Mouse (Mus musculus) midbrain, embryonic 11.5 days (tissue): Measurements from ENCODE around the gene Eid1. TPM values are rescaled to one million over a fixed set of nuclear protein-coding genes. Genes with fewer than 3 reads are reported as not detected.

Experiments used
- ATAC-seq: fragments of 200-750 bp; cut with Nextera tagmentation; 2 replicates; pipeline ENCODE4 v1.8.0; 2017; ENCODE audit warnings: moderate TSS enrichment, moderate library complexity; ENCODE audit not compliant: low FRiP score
- DNase-seq: peaks from one replicate; pipeline ENCODE4 v3.0.0; 2015; ENCODE audit warnings: low spot score; ENCODE audit errors: missing footprints
- H3K27ac ChIP-seq: fragments of 300-500 bp; sonication (generic); 2 replicates; pipeline ENCODE4 v1.5.1; 2014; ENCODE audit warnings: low read depth, low read length
- H3K27me3 ChIP-seq: fragments of 300-500 bp; sonication (generic); 2 replicates; pipeline ENCODE4 v1.6.1; 2014; ENCODE audit warnings: mild to moderate bottlenecking, low read length, moderate library complexity, mixed read lengths; ENCODE audit not compliant: control insufficient read depth, insufficient read depth
- H3K36me3 ChIP-seq: fragments of 300-500 bp; sonication (generic); 2 replicates; pipeline ENCODE4 v1.6.1; 2014; ENCODE audit warnings: mild to moderate bottlenecking, low read length, moderate library complexity, mixed read lengths; ENCODE audit not compliant: control insufficient read depth, insufficient read depth
- H3K4me1 ChIP-seq: fragments of 300-500 bp; sonication (generic); 2 replicates; pipeline ENCODE4 v1.6.1; 2014; ENCODE audit warnings: low read length; ENCODE audit not compliant: control insufficient read depth, insufficient read depth
- H3K4me2 ChIP-seq: fragments of 300-500 bp; sonication (generic); 2 replicates; pipeline ENCODE4 v1.6.1; 2014; ENCODE audit warnings: mild to moderate bottlenecking, moderate library complexity
- H3K4me3 ChIP-seq: fragments of 300-500 bp; sonication (generic); 2 replicates; pipeline ENCODE4 v1.5.1; 2014; ENCODE audit warnings: low read depth, low read length
- H3K9ac ChIP-seq: fragments of 300-500 bp; sonication (generic); 2 replicates; pipeline ENCODE4 v1.6.1; 2014; ENCODE audit warnings: low read length
- H3K9me3 ChIP-seq: fragments of 300-500 bp; sonication (generic); 2 replicates; pipeline ENCODE4 v1.6.1; 2016; ENCODE audit warnings: low read length; ENCODE audit not compliant: control insufficient read depth
- WGBS: fragments of 180-500 bp; shearing (Covaris S2); extraction: QIAGEN DNeasy Blood & Tissue Kit; methylation state at CpG from one replicate; pipeline ENCODE4 v1.1.7; 2014; 5-methylcytosine and 5-hydroxymethylcytosine counted together
- polyA plus RNA-seq: library from polyadenylated mRNA; unstranded; fragments of >200 nt; fragmentation: Nextera tagmentation; extraction: Ambion mirVana; gene quantifications from 2 replicates; pipeline ENCODE4 v1.2.1, GENCODE M21; 2014

Gene Eid1
- polyA plus RNA-seq, 1 experiment from 2014 or later, result 281 TPM

- 86% methylated on average over 5 of the region's 5 CpGs for WGBS
- Histone ChIP-seq H3K4me3 (no peak overlapping the region), H3K27me3 (no peaks in the 10 kb centered on the region), H3K9me3 (no peaks in the 10 kb centered on the region), H3K4me2 (no peak overlapping the region), H3K36me3 (no peaks in the 10 kb centered on the region), H3K27ac (no peak overlapping the region), H3K4me1 (peaks cover 9% of the 10 kb centered on the region; the same call in 1 of the 2 replicates), H3K9ac (no peak overlapping the region)
- DNase-seq, result no peak
- ATAC-seq, result no peak
Observed at GRCm38 (mm10) chr2:125706510-125706921, 33.6 kb downstream of the Eid1 start.

GRCm38 (mm10) chr2:125716599-125716998 lies 43.7 kb downstream of the Eid1 start:
- Histone ChIP-seq H3K4me2 (no peak overlapping the region), H3K9ac (no peak overlapping the region), H3K4me3 (no peak overlapping the region), H3K36me3 (no peaks in the 10 kb centered on the region), H3K27ac (no peak overlapping the region), H3K9me3 (no peaks in the 10 kb centered on the region), H3K27me3 (peaks cover 4% of the 10 kb centered on the region; the same call in 1 of the 2 replicates), H3K4me1 (no peaks in the 10 kb centered on the region)
- ATAC-seq (no peak), DNase-seq (no peak)
- WGBS, result 87% methylated on average over 8 of the region's 8 CpGs

GRCm38 (mm10) chr2:125723086-125723407 lies 50.2 kb downstream of the Eid1 start:
- peak overlapping the region; percentile 77 for H3K4me2 ChIP-seq
- H3K36me3 ChIP-seq, result no peaks in the 10 kb centered on the region
- H3K4me1 ChIP-seq, result peaks cover 7% of the 10 kb centered on the region
- peak overlapping the region; percentile 41 for H3K9ac ChIP-seq
- DNase-seq (no peak), ATAC-seq (peak; percentile 5; the same call in 1 of the 2 replicates)
- peak overlapping the region; percentile 35 for H3K4me3 ChIP-seq
- WGBS, result under 1% methylated on average over 18 of the region's 18 CpGs
- peaks cover 33% of the 10 kb centered on the region for H3K27me3 ChIP-seq
- H3K9me3 ChIP-seq, result no peaks in the 10 kb centered on the region
- no peak overlapping the region for H3K27ac ChIP-seq

- H3K4me3 ChIP-seq, result peak overlapping the region; percentile 35
- H3K9me3 ChIP-seq, result no peaks in the 10 kb centered on the region
- H3K27ac ChIP-seq, result no peak overlapping the region
- peak; percentile 91 for DNase-seq
- H3K9ac ChIP-seq, result peak overlapping the region; percentile 41
- ATAC-seq, result peak; percentile 86
- WGBS, result under 1% methylated on average over 34 of the region's 34 CpGs
- H3K27me3 ChIP-seq, result peaks cover 33% of the 10 kb centered on the region
- peaks cover 7% of the 10 kb centered on the region for H3K4me1 ChIP-seq
- H3K4me2 ChIP-seq, result peak overlapping the region; percentile 77
- no peaks in the 10 kb centered on the region for H3K36me3 ChIP-seq
Observed at GRCm38 (mm10) chr2:125723408-125724085, 50.7 kb downstream of the Eid1 start.

GRCm38 (mm10) chr2:125724086-125724430 lies 51.2 kb downstream of the Eid1 start, which contains the start of gene Shc4:
Gene Shc4 (minus strand): TSS chr2:125724148.
- peak within 1 kb of the TSS; percentile 46 for H3K9ac ChIP-seq
- peak within 1 kb of the TSS; percentile 77 for H3K4me2 ChIP-seq
- no peak within 1 kb of the TSS for H3K27ac ChIP-seq
- peak within 1 kb of the TSS; percentile 35 for H3K4me3 ChIP-seq
- DNase-seq (peak; percentile 96), ATAC-seq (peak; percentile 89)
- H3K4me1 ChIP-seq, result peaks cover 7% of the 10 kb centered on the region
- H3K9me3 ChIP-seq, result no peaks in the 10 kb centered on the region
- no peaks in the 10 kb centered on the region for H3K36me3 ChIP-seq
- under 1% methylated on average over 15 of the region's 15 CpGs for WGBS
- H3K27me3 ChIP-seq, result peaks cover 33% of the 10 kb centered on the region

Other genes with a start within 250 kb of the Eid1 start
- 0.22 TPM in 1 of 2 replicates, not detected in the other for gene Gm9913, start 168.0 kb upstream of the Eid1 start, polyA plus RNA-seq
- gene Fbn1, start 165.1 kb upstream of the Eid1 start, polyA plus RNA-seq, result 9.0 and 9.1 TPM in 2 replicates
- 7.3 and 8.2 TPM in 2 replicates for gene Cep152, start 48.0 kb upstream of the Eid1 start, polyA plus RNA-seq
- 0.82 and 0.92 TPM in 2 replicates for gene Shc4, start 51.1 kb downstream of the Eid1 start, polyA plus RNA-seq
- gene Secisbp2l, start 109.8 kb downstream of the Eid1 start, polyA plus RNA-seq, result 24.8 and 28.9 TPM in 2 replicates
- gene Galk2, start 186.0 kb downstream of the Eid1 start, polyA plus RNA-seq, result 26.9 and 33.9 TPM in 2 replicates
- 120 and 124 TPM in 2 replicates for gene Cops2, start 186.0 kb downstream of the Eid1 start, polyA plus RNA-seq